Mouse (Mus musculus) neutrophil, adult 5-6 weeks (primary cell): ENCODE data around the gene Slc38a7. TPM values are rescaled to one million over a fixed set of nuclear protein-coding genes. Genes with fewer than 3 reads are reported as not detected.
"Not testable (repeated sequence)": the region's sequence is repeated elsewhere in the genome, so short reads cannot be mapped to it uniquely, and the experiment has no call there.

Experiments
- ATAC-seq: fragments of 151-379, 151-347 bp; 2 replicates; pipeline ENCODE4 v1.8.0; 2017; ENCODE audit warnings: mild to moderate bottlenecking, moderate TSS enrichment; ENCODE audit not compliant: insufficient number of reproducible peaks, poor library complexity, low FRiP score, severe bottlenecking; ENCODE audit errors: extremely low read depth
- total RNA-seq: library from RNA; stranded (forward); fragments of 200-1000 nt; gene quantifications from 2 replicates; pipeline ENCODE4 v1.2.3, GENCODE M21; 2017

The Slc38a7 gene
- total RNA-seq, 1 experiment from 2014 or later: 13.0 TPM

DNA sequence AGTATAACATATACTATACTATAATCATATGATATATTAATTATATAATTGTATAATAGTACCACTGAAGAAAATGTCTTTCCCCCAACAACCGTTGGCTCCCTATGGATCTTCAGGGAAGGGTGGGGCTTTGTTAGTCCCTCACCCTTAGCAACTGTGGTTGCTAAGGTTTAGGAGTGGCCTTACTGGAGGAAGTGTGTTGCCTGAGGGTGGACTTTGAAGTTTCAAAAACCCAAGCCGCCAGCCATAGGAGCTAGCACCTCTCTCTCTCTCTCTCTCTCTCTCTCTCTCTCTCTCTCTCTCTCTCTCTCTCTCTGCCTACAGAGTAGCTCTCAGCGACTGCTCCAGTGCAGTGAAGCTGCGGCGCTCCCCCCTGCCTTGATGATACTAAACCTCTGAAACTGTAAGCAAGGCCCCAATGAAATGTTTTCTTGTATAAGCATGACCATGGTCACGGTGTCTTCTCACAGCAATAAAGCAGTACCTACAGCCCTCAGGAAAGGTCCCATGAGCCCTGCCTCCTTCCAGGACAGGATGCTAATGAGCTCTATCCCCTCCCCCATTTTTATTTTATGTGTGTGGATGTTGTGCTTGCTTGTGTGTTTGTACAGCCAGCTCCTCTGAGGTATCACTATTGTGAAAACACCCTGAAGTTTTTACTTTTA is 37.2 kb downstream of the Slc38a7 start:
- no peak for ATAC-seq

DNA sequence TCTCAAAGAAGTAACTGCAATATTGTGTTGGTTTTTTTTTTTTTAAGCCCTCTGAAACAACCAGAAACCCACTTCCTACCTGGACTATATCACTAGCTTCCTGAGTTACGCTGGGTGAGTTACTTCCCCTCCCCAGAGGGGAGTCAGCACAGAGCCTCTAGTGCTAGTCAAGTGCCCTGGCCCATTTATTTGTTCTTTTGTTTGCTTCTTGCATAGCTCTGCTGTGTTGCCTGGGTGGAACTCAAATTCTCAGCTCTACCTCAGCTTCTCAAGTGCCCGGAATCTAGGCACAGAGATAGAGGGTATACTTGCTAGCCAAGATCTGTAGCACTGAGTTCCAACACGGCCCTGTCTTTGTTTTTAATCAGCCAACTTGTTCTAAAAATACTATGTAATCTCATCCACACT is 43.2 kb downstream of the Slc38a7 start:
- no peak for ATAC-seq

- no peak for ATAC-seq
These were observed 44.2 kb downstream of the Slc38a7 start for GRCm38 (mm10) chr8:95809116-95809515.

DNA sequence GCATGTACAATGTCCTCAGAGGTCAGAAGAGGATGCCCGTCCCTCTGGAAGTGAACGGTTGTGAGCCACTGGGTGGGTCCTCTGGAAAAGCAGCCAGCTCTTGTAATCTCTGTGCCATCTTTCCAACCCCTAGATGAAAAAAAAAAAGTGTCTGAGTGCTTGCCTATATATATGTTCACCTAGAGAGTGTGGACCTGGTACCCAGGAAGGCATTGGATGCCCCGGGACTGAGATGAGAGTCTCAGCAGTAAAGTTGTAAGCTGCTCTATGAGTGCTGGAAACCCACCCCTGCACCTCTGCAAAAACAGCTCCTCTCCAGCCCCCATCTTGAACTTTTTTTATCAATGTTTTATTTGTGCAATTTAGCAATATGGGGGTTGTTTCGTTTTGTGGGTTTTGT is 44.7 kb downstream of the Slc38a7 start:
- no peak for ATAC-seq

DNA sequence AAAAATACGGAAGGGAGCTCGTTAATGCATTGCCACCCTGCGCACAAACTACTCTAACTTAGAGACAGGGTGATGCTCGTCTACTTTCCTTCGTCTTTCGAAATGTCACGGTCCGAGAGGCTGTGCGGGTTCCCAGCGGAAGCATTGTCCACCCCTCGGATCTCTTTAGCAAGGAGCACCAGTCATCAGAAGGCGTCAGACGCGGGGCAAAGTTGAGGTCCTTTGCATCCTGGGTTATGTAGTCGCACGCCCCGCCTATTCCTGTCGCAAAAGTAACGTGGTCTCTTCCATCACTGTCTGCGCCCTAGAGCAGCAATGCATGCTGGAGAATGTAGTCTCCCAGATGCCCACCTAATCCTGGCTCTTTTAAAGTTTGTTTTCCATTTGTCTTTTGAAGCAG is 45.5 kb downstream of the Slc38a7 start:
- ATAC-seq: peak; percentile 83

- ATAC-seq: peak; percentile 86
These were observed 46.0 kb downstream of the Slc38a7 start, which contains the start of gene Cnot1 for GRCm38 (mm10) chr8:95807331-95807843. TSS of gene Cnot1 (minus strand) at chr8:95807464.

- no peak for ATAC-seq
These were observed 46.7 kb downstream of the Slc38a7 start for GRCm38 (mm10) chr8:95806461-95807191.

- no peak for ATAC-seq
These were observed 47.9 kb downstream of the Slc38a7 start for GRCm38 (mm10) chr8:95805482-95805881.

- no peak for ATAC-seq
These were observed 51.1 kb downstream of the Slc38a7 start for GRCm38 (mm10) chr8:95802231-95802630.

DNA sequence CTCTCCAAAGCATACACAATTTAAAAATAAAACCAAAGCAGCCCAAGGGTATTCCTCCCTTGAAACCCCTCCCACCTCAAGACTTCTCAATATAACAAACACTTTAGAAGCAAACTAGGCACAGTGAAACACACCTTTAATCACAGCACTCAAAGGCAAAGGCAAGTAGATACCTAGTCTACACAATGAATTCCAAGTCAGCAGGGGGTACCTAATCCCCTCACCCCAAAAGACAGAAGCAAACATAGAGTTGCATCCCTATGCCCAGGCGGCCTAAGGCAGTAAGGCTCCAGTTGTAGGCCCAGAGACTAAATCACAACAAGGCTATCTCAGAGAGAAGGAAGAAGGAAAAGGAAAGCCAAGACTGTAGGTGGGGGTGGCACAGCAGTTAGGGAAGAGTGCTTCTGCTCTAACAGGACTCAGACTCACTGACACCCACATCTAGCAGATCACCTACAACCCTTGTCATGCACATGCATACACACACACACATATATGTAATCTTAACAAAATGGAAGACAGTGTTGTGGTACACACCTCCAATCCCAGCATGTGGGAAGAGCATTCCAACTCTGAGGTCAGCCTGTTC is 51.8 kb downstream of the Slc38a7 start:
- ATAC-seq: no peak

DNA sequence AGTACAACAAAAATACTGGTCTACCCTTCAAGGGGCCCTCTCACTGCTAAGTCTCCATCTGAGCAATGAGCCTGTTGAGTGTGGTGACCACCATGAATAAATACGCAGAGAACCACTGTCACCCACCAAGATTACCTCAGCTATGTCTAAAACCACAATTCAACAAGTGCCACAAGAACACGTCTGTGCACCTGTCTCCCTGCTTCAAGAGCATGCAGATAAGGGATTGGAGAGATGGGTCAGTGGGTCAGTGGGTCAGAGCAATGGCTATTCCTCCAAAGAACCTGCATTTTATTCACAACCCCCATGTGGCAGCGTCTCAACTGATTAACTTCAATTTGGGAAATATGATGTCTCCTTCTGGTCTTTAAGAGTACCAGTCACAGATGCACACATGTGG is 53.0 kb downstream of the Slc38a7 start:
- ATAC-seq: no peak

GRCm38 (mm10) chr8:95799891-95800290 is 53.4 kb downstream of the Slc38a7 start:
- ATAC-seq: no peak

DNA sequence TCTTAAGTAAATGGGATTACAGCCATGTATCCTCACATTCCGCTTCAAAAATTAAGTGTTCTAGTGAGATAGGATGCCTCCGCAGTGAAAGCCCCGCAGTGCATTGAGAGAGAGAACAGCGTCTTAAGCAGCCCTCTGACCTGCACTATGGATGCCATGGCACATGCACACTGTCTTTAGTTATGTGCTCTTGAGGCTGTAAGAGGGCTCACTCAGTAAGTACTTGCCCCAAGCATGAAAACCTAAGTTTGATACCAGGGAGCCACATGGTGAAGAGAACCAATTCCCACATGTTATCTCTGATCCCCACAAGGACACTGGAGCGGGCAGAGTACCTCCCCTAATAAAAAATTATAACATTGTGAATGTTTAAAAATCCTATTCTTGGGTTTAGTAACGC is 54.2 kb downstream of the Slc38a7 start:
- no peak for ATAC-seq

- ATAC-seq: not testable (repeated sequence)
These were observed 57.8 kb downstream of the Slc38a7 start for GRCm38 (mm10) chr8:95795333-95796061.

Other genes starting within 250 kb of the Slc38a7 start
- gene Gins3, start 220.1 kb downstream of the Slc38a7 start, total RNA-seq: 5.4 and 9.7 TPM in 2 replicates
- gene Ndrg4, start 176.6 kb downstream of the Slc38a7 start, total RNA-seq: not detected in 2 replicates
- gene Setd6, start 137.7 kb downstream of the Slc38a7 start, total RNA-seq: 30.5 and 40.3 TPM in 2 replicates
- 160 and 182 TPM in 2 replicates for gene Cnot1, start 46.1 kb downstream of the Slc38a7 start, total RNA-seq
- 70.4 and 98.1 TPM in 2 replicates for gene Sap18b, start 28.2 kb downstream of the Slc38a7 start, total RNA-seq
- 55.4 and 55.7 TPM in 2 replicates for gene Got2, start 35.0 kb upstream of the Slc38a7 start, total RNA-seq